Mouse (Mus musculus) heart, adult 2 months (tissue): ENCODE measurements around the gene Ptk6.
A peak's percentile ranks its signal among the peaks of the same experiment; 100 is the strongest.

Experiments
- EP300 ChIP-seq: fragments of 200-500 bp; IDR thresholded peaks from 2 replicates; pipeline ENCODE4 v1.6.1; 2011; ENCODE audit warnings: low read depth, low read length, control low read depth; ENCODE audit not compliant: insufficient read depth
- POLR2A ChIP-seq: fragments of 200-500 bp; IDR thresholded peaks from 2 replicates; pipeline ENCODE4 v1.6.1; 2011; ENCODE audit warnings: mild to moderate bottlenecking, low read depth, low read length, control low read depth; ENCODE audit not compliant: insufficient read depth

GRCm38 (mm10) chr2:181156248-181157121 lies 46.1 kb downstream of the Ptk6 start, which contains the start of gene Eef1a2:
- TF ChIP-seq EP300 (no peak), POLR2A (peak; percentile 74)
